Mouse (Mus musculus) lung, embryonic 16.5 days (tissue): ENCODE results near the gene Scamp5. TPM values are rescaled to one million over a fixed set of nuclear protein-coding genes. Genes with fewer than 3 reads are reported as not detected.

Source experiments
- ATAC-seq: fragments of 200-750 bp; cut with Nextera tagmentation; 2 replicates; pipeline ENCODE4 v1.8.0; 2017; ENCODE audit warnings: low read depth, mild to moderate bottlenecking, moderate library complexity
- H3K27ac ChIP-seq: fragments of 300-500 bp; sonication (generic); 2 replicates; pipeline ENCODE4 v1.5.1; 2014; ENCODE audit warnings: mild to moderate bottlenecking, control low read depth, low read length
- H3K27me3 ChIP-seq: fragments of 300-500 bp; sonication (generic); 2 replicates; pipeline ENCODE4 v1.6.1; 2014; ENCODE audit warnings: low read depth, low read length, mixed read lengths; ENCODE audit not compliant: control insufficient read depth, insufficient read depth
- H3K36me3 ChIP-seq: fragments of 300-500 bp; sonication (generic); 2 replicates; pipeline ENCODE4 v1.6.1; 2014; ENCODE audit warnings: low read length; ENCODE audit not compliant: control insufficient read depth, insufficient read depth
- H3K4me1 ChIP-seq: fragments of 300-500 bp; sonication (generic); replicated peaks from 2 replicates; pipeline ENCODE4 v1.6.1; 2014; ENCODE audit warnings: low read length, mixed read lengths; ENCODE audit not compliant: control insufficient read depth, insufficient read depth
- H3K4me2 ChIP-seq: fragments of 300-500 bp; sonication (generic); 2 replicates; pipeline ENCODE4 v1.6.1; 2014; ENCODE audit warnings: low read depth, low read length, control low read depth
- H3K4me3 ChIP-seq: fragments of 300-500 bp; sonication (generic); 2 replicates; pipeline ENCODE4 v1.5.1; 2014; ENCODE audit warnings: mild to moderate bottlenecking, low read length, control low read depth
- H3K9ac ChIP-seq: fragments of 300-500 bp; sonication (generic); 2 replicates; pipeline ENCODE4 v1.6.1; 2014; ENCODE audit warnings: low read length, control low read depth
- H3K9me3 ChIP-seq: fragments of 300-500 bp; sonication (generic); 2 replicates; pipeline ENCODE4 v1.6.1; 2016; ENCODE audit warnings: low read length; ENCODE audit not compliant: control insufficient read depth
- WGBS: fragments of 180-500 bp; shearing (Covaris S2); extraction: QIAGEN DNeasy Blood & Tissue Kit; methylation state at CpG from one replicate; pipeline ENCODE4 v1.1.7; 2014; 5-methylcytosine and 5-hydroxymethylcytosine counted together
- polyA plus RNA-seq: library from polyadenylated mRNA; unstranded; fragments of >200 nt; fragmentation: Nextera tagmentation; extraction: Ambion mirVana; gene quantifications from 2 replicates; pipeline ENCODE4 v1.2.1, GENCODE M21; 2015

Scamp5 gene
- polyA plus RNA-seq, 1 experiment from 2014 or later, result 7.0 TPM

DNA sequence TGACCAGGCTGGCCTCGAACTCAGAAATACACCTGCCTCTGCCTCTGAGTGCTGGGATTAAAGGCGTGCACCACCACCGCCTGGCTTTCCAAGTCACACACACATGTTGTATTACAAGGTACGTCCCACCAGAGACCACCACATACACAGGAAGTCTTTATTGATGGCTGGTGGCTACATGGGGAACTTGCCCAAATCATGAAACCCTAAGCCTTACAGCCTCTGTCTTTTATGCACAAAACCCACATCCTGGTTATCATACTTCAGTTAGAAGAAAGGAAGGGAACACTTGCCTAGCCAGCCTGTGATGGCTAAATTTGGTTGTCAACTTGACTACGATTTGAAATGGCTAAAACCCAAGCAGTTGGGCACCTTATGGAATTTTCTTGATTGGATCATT, 63.8 kb downstream of the Scamp5 start:
- H3K27me3 ChIP-seq, result no peaks in the 10 kb centered on the region
- no peaks in the 10 kb centered on the region for H3K4me1 ChIP-seq
- no peaks in the 10 kb centered on the region for H3K36me3 ChIP-seq
- no peak overlapping the region for H3K4me3 ChIP-seq
- WGBS, result 93% methylated on average over 5 of the region's 5 CpGs
- ATAC-seq, result no peak
- H3K27ac ChIP-seq, result no peak overlapping the region
- H3K4me2 ChIP-seq, result no peak overlapping the region
- peaks cover 2% of the 10 kb centered on the region; the same call in 1 of the 2 replicates for H3K9me3 ChIP-seq
- H3K9ac ChIP-seq, result no peak overlapping the region

DNA sequence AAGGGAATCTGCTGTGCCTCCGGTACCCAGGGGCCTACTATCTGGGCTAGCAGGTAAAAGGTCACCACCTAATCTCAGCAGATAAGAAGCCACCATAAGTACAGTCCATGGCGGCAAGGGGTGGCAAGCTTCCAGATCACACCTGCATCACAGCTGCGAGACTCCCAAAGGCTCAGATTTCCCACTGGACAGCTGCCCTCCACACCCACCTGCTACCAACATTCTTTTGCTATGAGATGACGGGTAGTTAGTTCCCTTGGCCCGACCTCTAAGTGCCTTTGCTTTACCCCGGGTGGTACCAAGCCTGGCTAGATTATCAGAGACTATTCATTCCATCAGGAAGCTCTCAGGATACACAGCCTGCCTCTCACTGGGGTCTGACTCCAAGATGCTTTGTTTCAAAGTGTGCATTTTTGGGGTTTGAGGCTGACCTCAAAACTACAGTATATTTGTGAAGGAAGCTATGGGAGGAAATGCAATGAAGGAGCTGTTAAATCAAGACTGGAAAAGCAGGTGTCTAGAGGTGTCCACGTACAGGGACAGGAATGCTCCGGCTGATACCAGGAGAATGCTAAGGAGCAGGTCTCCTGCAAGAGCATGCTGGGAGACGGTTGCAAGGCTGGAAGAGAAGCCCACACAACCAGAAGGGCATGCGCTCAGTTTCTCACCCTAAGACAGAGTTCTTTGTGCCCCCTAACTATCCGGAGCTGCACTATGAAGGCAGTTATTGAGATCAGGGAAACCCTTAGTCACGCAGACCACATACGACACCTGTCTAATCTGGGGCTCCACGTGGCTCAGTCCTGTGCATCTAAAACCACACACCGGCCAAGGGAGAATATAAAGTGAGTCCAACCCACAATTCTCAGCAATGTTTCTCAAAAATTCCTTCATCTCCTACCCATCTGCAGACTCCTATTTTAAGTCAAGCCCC, 65.3 kb downstream of the Scamp5 start:
- no peak overlapping the region for H3K27ac ChIP-seq
- no peak overlapping the region for H3K4me2 ChIP-seq
- H3K27me3 ChIP-seq, result no peaks in the 10 kb centered on the region
- H3K9me3 ChIP-seq, result peaks cover 7% of the 10 kb centered on the region
- no peak overlapping the region for H3K9ac ChIP-seq
- ATAC-seq, result peak; percentile 59; the same call in 1 of the 2 replicates
- no peaks in the 10 kb centered on the region for H3K4me1 ChIP-seq
- 65% methylated on average over 15 of the region's 15 CpGs for WGBS
- no peaks in the 10 kb centered on the region for H3K36me3 ChIP-seq
- no peak overlapping the region for H3K4me3 ChIP-seq

DNA sequence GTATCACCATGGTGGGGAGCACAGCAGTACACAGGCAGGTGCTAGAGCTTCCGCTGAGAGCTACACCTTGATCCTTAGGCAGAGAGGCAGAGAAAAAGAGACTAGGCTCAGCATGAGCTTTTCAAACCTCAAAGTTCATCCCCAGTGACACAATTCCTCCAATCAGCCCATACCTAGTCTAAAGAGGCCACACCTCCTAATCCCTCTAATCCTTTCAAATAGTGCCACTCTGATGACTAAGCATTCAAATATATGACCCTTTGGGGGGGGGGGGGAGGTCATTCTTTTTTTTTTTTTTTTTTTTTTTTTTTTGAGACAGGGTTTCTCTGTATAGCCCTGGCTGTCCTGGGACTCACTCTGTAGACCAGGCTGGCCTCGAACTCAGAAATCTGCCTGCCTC, 69.1 kb downstream of the Scamp5 start:
- WGBS, result 94% methylated on average over 2 of the region's 2 CpGs
- no peak overlapping the region for H3K27ac ChIP-seq

DNA sequence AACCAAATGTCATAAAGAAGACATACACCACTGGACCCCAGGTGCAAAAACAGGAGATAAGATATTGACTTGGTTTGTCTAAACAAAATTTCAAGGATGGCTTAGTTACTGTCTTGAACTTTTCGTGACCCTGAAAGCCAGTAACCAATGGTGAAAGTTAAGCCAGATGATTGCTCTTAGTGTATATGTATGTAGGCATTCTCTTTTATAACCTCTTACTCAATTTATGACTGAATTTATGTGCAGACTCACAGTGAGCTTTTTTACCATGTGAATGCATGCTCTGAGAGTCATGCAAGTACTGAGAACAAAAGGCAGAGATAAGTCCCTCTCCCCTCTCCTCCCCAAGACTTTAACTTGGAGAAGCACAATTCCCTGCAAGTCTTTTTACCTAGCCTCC, 75.0 kb downstream of the Scamp5 start:
- H3K9me3 ChIP-seq, result no peaks in the 10 kb centered on the region
- H3K4me1 ChIP-seq, result no peaks in the 10 kb centered on the region
- H3K27ac ChIP-seq, result no peak overlapping the region
- 63% methylated on average over 1 of the region's 1 CpGs for WGBS
- no peak for ATAC-seq
- no peaks in the 10 kb centered on the region for H3K36me3 ChIP-seq
- H3K4me3 ChIP-seq, result no peak overlapping the region
- no peaks in the 10 kb centered on the region for H3K27me3 ChIP-seq
- no peak overlapping the region for H3K9ac ChIP-seq
- no peak overlapping the region for H3K4me2 ChIP-seq

More for the DNA sequence above, 69.1 kb downstream of the Scamp5 start:
- H3K27me3 ChIP-seq, result no peaks in the 10 kb centered on the region
- H3K9me3 ChIP-seq, result peaks cover 7% of the 10 kb centered on the region
- no peaks in the 10 kb centered on the region for H3K36me3 ChIP-seq
- H3K4me3 ChIP-seq, result no peak overlapping the region
- H3K4me1 ChIP-seq, result no peaks in the 10 kb centered on the region
- no peak for ATAC-seq
- no peak overlapping the region for H3K4me2 ChIP-seq
- H3K9ac ChIP-seq, result no peak overlapping the region

Other genes starting within 250 kb of the Scamp5 start
- not detected in 2 replicates for gene Trcg1, start 231.5 kb downstream of the Scamp5 start, polyA plus RNA-seq
- gene 1700017B05Rik, start 205.4 kb downstream of the Scamp5 start, polyA plus RNA-seq, result 19.4 and 20.3 TPM in 2 replicates
- gene Ppcdc, start 27.9 kb downstream of the Scamp5 start, polyA plus RNA-seq, result 24.8 and 27.6 TPM in 2 replicates
- gene Rpp25, start 36.0 kb upstream of the Scamp5 start, polyA plus RNA-seq, result 2.1 TPM in 2 replicates
- gene Cox5a, start 53.2 kb upstream of the Scamp5 start, polyA plus RNA-seq, result 448 and 496 TPM in 2 replicates
- 18.3 and 19.0 TPM in 2 replicates for gene Fam219b, start 69.5 kb upstream of the Scamp5 start, polyA plus RNA-seq
- gene Mpi, start 84.7 kb upstream of the Scamp5 start, polyA plus RNA-seq, result 38.6 and 40.9 TPM in 2 replicates
- gene Scamp2, start 92.9 kb upstream of the Scamp5 start, polyA plus RNA-seq, result 66.9 and 70.3 TPM in 2 replicates
- gene Ulk3, start 121.4 kb upstream of the Scamp5 start, polyA plus RNA-seq, result 17.3 and 17.9 TPM in 2 replicates
- gene Cplx3, start 138.2 kb upstream of the Scamp5 start, polyA plus RNA-seq, result not detected in 2 replicates
- not detected in 2 replicates for gene Lman1l, start 152.7 kb upstream of the Scamp5 start, polyA plus RNA-seq
- gene Csk, start 185.6 kb upstream of the Scamp5 start, polyA plus RNA-seq, result 25.5 and 27.8 TPM in 2 replicates
- not detected in 2 replicates for gene Cyp1a2, start 215.6 kb upstream of the Scamp5 start, polyA plus RNA-seq
- 0.13 TPM in 1 of 2 replicates, not detected in the other for gene Cyp1a1, start 219.9 kb upstream of the Scamp5 start, polyA plus RNA-seq
- gene Edc3, start 240.5 kb upstream of the Scamp5 start, polyA plus RNA-seq, result 31.1 TPM in 2 replicates